Mouse (Mus musculus): ENCODE measurements around the gene Uqcc1.

DNA sequence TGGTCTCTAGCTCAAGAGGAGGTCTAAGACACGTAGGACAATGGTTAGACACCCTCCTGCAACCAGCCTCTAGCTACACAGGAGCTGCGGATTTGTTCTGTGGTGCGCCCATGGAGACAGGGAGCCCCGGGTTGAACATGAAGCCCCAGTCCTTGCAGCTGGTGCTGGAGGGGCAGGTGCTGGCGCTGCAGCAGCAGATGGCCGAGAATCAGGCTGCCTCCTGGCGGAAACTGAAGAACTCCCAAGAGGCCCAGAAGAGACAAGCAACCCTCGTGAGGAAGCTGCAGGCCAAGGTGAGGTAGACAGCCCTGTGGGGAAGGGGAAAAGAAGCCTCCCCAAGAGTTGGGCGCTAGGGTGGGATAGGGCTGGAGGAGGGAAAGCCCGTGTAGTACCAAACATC, 31.8 kb upstream of the Uqcc1 start:
- TF ChIP-seq CTCF (IDR thresholded peaks at IDR 0.05; ENCODE audit: insufficient read depth, low read length), result no peak
- no peak for TF ChIP-seq POLR2A (IDR thresholded peaks at IDR 0.05; ENCODE audit: borderline replicate concordance, extremely low read depth, low read depth, low read length)
